Mouse (Mus musculus) v-Abl transformed pro-B cells (cell line): ENCODE results near the gene Snx18.

ENCODE experiments used
- in situ Hi-C, 2 experiments: fragments of 400-800 bp; cut with MboI; formaldehyde crosslinking; loops; one replicate each; pipeline ENCODE4 v1.15.1; 2025; ENCODE audit not compliant: unreplicated experiment in 2 of 2

Gene Snx18

GRCm38 (mm10) chr13:113601831-113602604 is 16.3 kb downstream of the Snx18 start:
- in situ Hi-C loops = loop anchor here (25.0 kb wide), 3 partner anchors 265 to 1315 kb away; partner anchors contain the start of gene Ankrd55 (in 1 of the 2)

DNA sequence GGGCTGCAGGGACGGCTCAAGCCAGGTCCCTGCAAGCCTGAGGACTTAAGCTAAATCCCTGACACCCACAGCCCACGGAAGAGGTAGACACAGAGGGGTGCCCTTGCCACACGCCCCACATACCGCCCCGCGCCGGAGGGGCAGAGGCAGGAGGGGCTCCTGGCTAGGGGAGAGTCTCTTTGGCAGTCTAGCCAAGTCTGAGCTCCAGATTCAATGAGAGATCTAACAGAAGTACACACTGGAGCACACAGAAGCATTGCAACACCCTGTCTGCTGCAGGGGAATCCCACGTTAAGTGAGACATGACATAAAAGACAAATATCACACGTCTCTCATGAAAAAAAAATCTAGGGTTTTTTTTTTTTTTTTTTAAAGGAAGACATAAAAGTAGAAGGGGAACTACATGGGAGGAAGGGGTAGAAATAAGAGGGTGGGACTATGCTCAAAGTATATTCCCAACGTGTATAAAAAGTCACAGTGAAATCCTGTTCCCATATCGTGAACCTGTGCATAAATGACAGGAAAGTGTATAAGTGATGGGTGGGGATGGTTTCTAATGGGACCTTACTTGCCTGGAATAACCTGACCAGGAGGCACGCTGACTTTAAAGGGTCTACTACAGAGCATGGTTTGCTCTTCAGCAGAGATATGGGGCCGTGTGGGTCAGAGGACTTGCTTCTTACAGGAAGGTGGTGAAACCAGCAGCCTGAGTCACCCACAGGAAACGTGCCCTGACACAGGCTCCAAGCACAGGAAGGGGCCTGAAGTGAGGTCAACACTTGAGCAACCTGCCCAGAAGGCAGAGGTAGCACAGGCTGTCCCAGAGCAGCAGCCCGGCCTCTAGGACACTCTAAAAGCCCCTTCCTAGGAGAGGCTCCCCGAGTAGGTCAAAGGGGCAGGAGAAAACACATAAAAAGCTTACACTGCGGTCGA is 17.6 kb downstream of the Snx18 start:
- in situ Hi-C loops = loop anchor here (25.0 kb wide), 3 partner anchors 263 to 1313 kb away; partner anchors contain the start of gene Ankrd55 (in 1 of the 2)

DNA sequence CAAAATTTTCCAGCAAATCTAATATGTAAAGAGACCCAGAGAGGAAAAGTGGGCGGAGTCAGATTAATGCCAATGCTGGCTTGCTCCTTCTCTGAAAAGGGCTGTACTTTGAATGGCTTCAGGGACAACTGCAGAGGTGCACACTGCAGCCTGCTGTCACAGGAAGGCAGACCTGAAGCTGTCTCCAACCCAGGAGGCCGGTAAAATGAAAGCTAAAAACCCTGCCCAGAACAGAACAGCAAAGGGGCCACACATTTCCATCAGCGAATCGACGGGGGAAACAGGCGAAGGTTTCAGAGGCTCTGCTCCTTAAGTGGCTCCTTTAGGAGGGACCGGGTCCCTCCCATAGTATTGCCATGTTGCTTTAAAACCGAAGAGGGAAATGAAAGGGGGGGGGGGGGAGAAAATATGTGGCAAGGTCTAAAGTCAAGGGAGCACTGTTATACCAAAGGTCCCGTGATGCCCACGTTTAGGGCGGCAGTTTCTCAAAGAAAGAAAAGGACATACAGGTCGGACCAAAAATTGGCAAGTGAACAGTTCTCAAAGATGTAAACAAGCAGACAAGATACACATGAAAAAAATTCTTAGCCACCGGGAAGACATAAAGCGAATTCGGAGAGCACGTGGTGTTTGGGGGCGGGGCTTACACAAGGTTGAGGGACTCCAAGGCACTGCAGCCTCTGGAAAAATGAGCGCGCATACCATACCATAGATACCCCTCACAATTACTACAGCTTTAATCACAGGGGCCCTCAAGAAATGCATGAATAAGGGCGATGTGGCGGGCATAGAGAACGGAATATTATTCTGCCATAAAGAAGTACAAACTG is 18.4 kb downstream of the Snx18 start:
- in situ Hi-C loops = loop anchor here (25.0 kb wide), 4 partner anchors 263 to 1313 kb away; partner anchors contain the start of genes Ankrd55 (in 1 of the 2), Ddx4 (in 1 of the 2) and Slc38a9 (in 1 of the 2)

DNA sequence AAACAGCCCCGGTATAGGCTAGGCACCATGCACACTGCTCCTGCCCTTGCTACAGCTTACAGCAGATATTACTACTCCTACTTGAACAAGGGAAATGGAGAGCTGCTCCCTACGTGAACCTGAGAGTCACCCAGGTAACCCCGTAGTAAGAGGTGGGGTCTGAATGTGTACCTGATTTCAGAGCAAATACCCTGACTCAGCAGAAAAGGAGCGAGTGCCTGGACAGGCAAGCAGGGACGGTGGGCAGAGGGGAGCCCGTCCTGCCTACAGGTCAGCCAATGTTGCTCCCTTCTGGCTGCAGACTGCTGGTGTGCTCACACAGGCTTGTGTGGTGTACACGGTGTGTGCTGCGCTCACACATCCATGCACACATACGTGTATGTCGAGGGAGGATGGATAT is 20.7 kb downstream of the Snx18 start:
- in situ Hi-C loops = loop anchor here in 1 of 2 experiments (25.0 kb wide), 1 partner anchor 935 kb away; the partner anchor contains the start of genes Ddx4 and Slc38a9

- in situ Hi-C loops = loop anchor here in 1 of 2 experiments (25.0 kb wide), 1 partner anchor 935 kb away; the partner anchor contains the start of genes Ddx4 and Slc38a9
Measured at GRCm38 (mm10) chr13:113596821-113597541, 21.4 kb downstream of the Snx18 start.

DNA sequence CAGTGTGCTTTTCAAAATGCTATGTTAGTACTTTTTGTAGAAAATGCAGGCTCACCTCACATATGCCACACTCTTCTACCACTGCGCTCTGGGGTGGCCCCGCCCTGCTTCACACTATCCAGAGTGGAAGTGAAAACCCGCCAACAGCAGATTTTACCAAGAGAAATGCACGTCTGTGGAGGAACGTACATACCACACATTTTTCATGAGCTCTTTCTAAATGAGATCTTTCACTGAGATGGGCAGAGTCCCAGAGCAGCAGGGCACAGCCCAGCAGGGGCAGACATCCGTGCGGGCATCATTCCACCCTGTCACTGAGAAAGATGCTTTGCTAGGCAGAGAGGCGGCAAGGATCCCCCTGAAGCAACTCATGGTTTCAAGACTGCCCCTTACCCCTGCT is 22.4 kb downstream of the Snx18 start:
- in situ Hi-C loops = loop anchor here in 1 of 2 experiments (25.0 kb wide), 1 partner anchor 934 kb away; the partner anchor contains the start of genes Ddx4 and Slc38a9

GRCm38 (mm10) chr13:113595219-113595618 is 23.1 kb downstream of the Snx18 start:
- in situ Hi-C loops = loop anchor here in 1 of 2 experiments (25.0 kb wide), 1 partner anchor 933 kb away; the partner anchor contains the start of genes Ddx4 and Slc38a9

DNA sequence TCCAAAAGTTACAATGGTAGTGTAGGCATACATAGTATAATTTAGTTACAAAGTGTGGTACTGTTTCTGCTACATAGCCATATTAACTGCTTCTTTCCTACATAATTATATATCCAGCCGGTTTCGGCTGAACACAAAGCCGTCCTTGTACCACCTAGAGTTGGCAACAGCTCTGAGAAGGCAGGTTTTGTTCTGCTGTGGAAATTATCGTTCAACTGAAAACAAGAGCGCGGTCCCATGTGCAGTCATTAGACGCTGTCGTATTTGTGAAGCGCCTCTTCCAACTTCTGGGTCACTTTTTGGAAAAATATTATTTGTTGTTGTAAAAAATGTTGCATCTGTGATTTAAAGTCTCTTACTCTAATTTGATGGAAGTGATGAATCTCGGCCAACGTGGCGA is 24.0 kb downstream of the Snx18 start:
- in situ Hi-C loops = loop anchor here in 1 of 2 experiments (25.0 kb wide), 1 partner anchor 932 kb away; the partner anchor contains the start of genes Ddx4 and Slc38a9

GRCm38 (mm10) chr13:113593711-113594110 is 24.7 kb downstream of the Snx18 start:
- in situ Hi-C loops = loop anchor here in 1 of 2 experiments (25.0 kb wide), 1 partner anchor 931 kb away; the partner anchor contains the start of genes Ddx4 and Slc38a9

- in situ Hi-C loops = loop anchor here in 1 of 2 experiments (25.0 kb wide), 1 partner anchor 930 kb away; the partner anchor contains the start of genes Ddx4 and Slc38a9
Measured at GRCm38 (mm10) chr13:113592703-113593200, 25.6 kb downstream of the Snx18 start.

DNA sequence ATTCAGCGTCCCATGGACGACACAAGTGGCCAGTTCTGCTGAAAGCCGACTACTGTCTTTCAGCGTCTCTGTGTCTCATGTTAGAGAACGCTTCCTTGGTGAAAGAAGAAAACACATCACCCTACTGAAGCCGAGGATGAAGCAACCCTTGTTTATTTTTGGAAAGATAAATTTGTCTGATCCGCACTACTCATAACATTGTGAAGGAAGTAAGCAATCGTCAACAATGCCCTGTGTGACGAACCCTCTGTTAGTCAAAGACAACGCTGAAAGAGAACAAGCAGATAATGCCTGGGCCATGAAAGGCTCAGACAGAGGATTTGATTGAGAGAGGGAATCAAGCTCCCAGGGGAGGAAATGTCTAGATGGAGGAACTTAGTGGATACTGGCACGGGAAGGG is 27.0 kb downstream of the Snx18 start:
- in situ Hi-C loops = loop anchor here in 1 of 2 experiments (25.0 kb wide), 1 partner anchor 929 kb away; the partner anchor contains the start of genes Ddx4 and Slc38a9

GRCm38 (mm10) chr13:113590216-113590615 is 28.1 kb downstream of the Snx18 start:
- in situ Hi-C loops = loop anchor here in 1 of 2 experiments (25.0 kb wide), 1 partner anchor 928 kb away; the partner anchor contains the start of genes Ddx4 and Slc38a9

DNA sequence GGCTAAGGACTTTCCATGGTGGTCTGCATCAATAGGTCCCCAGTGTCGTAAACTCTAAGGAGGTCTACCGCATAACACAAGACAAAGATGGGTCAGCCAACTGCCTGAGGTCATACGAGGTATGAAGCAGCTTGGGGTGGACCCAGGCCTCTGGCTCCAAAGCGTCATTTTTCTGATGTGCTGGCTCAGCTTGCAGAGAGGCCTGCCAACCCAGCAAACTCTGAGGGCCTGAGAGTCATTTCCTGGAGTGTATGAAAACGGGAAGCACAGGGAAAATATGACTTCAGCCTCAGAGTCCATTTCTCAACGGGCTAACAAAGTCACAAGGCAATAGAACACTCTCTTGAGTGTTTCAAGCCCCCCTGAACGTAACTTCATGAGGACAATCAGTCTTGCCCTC is 28.9 kb downstream of the Snx18 start:
- in situ Hi-C loops = loop anchor here in 1 of 2 experiments (25.0 kb wide), 1 partner anchor 927 kb away; the partner anchor contains the start of genes Ddx4 and Slc38a9

- in situ Hi-C loops = loop anchor here in 1 of 2 experiments (25.0 kb wide), 1 partner anchor 925 kb away; the partner anchor contains the start of genes Ddx4 and Slc38a9
Measured at GRCm38 (mm10) chr13:113587200-113587936, 31.0 kb downstream of the Snx18 start.

- in situ Hi-C loops = loop anchor here in 1 of 2 experiments (25.0 kb wide), 1 partner anchor 923 kb away; the partner anchor contains the start of genes Ddx4 and Slc38a9
Measured at GRCm38 (mm10) chr13:113585606-113586005, 32.8 kb downstream of the Snx18 start.

- in situ Hi-C loops = loop anchor here in 1 of 2 experiments (25.0 kb wide), 1 partner anchor 922 kb away; the partner anchor contains the start of genes Ddx4 and Slc38a9
Measured at GRCm38 (mm10) chr13:113584431-113584830, 33.9 kb downstream of the Snx18 start.

DNA sequence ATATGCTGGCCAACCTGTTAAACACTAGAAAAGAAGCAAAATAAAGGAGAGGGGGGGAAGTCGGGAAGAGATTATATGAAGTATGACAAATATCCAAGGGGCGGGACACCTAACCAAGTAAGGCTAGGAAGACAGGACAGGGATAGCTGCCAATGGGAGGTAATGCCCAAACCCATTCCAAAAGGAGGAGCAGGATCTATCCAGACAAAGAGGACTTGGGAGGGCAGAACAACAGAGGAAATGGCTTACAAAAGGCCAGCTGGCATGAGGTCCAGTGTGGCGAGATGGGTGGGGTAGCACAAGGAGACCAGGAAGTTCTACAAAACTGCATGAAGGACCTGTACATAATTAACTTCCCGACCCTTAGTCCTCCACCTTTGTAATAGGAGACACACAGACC is 34.8 kb downstream of the Snx18 start:
- in situ Hi-C loops = loop anchor here in 1 of 2 experiments (25.0 kb wide), 1 partner anchor 921 kb away; the partner anchor contains the start of genes Ddx4 and Slc38a9
